Comparison of ENCODE assay signal across 27 mouse cellular contexts in genomic region chr19:30044630-30045029, GRCm38 (mm10). TPM values are rescaled to one million over a fixed set of nuclear protein-coding genes. Genes with fewer than 3 reads are reported as not detected.
DNase-seq lines count a peak whose midpoint lies in the region; ATAC-seq and TF ChIP-seq lines count a peak whose summit lies in the region.
"Had no signal": no experiment of that assay in that cellular context is flagged by ENCODE, and none has a peak within 500 bp of the region (broad histone marks: within the 10 kb centered on the region; RNA-seq: fewer than 3 reads in every experiment).

No protein-coding gene starts in this region.

- no peak for ATAC-seq in forebrain, postnatal 0 days
- ATAC-seq in forebrain, embryonic 16.5 days, result no peak
- no peak for ATAC-seq in midbrain, postnatal 0 days (ENCODE audit: low FRiP score)
- no peak for ATAC-seq in midbrain, embryonic 11.5 days (ENCODE audit: low FRiP score)
- no peak for ATAC-seq in stomach, postnatal 0 days (ENCODE audit: low FRiP score, low TSS enrichment)
- ATAC-seq: forebrain, embryonic 13.5 days had no signal

- H3K9me3 ChIP-seq in forebrain, postnatal 0 days (ENCODE audit: low read length), result no peaks in the 10 kb centered on the region
- no peaks in the 10 kb centered on the region for H3K9me3 ChIP-seq in forebrain, embryonic 16.5 days (ENCODE audit: control insufficient read depth, low read length)
- H3K9me3 ChIP-seq in midbrain, postnatal 0 days (ENCODE audit: low read length), result no peaks in the 10 kb centered on the region
- H3K9me3 ChIP-seq in midbrain, embryonic 11.5 days (ENCODE audit: control insufficient read depth, low read length), result no peaks in the 10 kb centered on the region
- no peaks in the 10 kb centered on the region for H3K9me3 ChIP-seq in stomach, postnatal 0 days (ENCODE audit: control insufficient read depth, low read length)
- H3K9me3 ChIP-seq: heart, embryonic 10.5 days; hindbrain, embryonic 13.5 days; kidney, embryonic 15.5 days; limb, embryonic 15.5 days had no signal

- intact Hi-C loops in left cerebral cortex, adult 2 months (cut with DNase I), result no loop called here
- intact Hi-C loops in left cerebral cortex, postnatal 25 days (cut with DNase I), result no loop called here

- H3K4me1 ChIP-seq in forebrain, postnatal 0 days (ENCODE audit: insufficient read depth), result no peaks in the 10 kb centered on the region
- no peaks in the 10 kb centered on the region; the same call in 1 of the 2 replicates for H3K4me1 ChIP-seq in forebrain, embryonic 16.5 days (replicated peaks; ENCODE audit: control insufficient read depth, insufficient read depth, low read length)
- no peaks in the 10 kb centered on the region for H3K4me1 ChIP-seq in midbrain, postnatal 0 days (ENCODE audit: insufficient read depth, low read length)
- no peaks in the 10 kb centered on the region for H3K4me1 ChIP-seq in midbrain, embryonic 11.5 days (ENCODE audit: control insufficient read depth, insufficient read depth, low read length)
- no peaks in the 10 kb centered on the region for H3K4me1 ChIP-seq in stomach, postnatal 0 days (replicated peaks; ENCODE audit: control insufficient read depth, insufficient read depth)
- peaks cover 2% of the 10 kb centered on the region; the same call in 1 of the 2 replicates for H3K4me1 ChIP-seq in cerebellum, adult 2 months (ENCODE audit: control insufficient read depth, insufficient read depth, low read length)
- H3K4me1 ChIP-seq: embryonic facial prominence, embryonic 10.5 days; forebrain, embryonic 13.5 days; heart, embryonic 10.5 days; hindbrain, embryonic 13.5 days; limb, embryonic 15.5 days had no signal

- no peak for TF ChIP-seq EP300 in stomach, postnatal 0 days (optimal IDR thresholded peaks at IDR 0.05)

- DNase-seq in forebrain, postnatal 0 days, result no peak
- no peak for DNase-seq in left cerebral cortex, adult 2 months (ENCODE audit: extremely low spot score in 1 of 2, low spot score in 2 of 2)
- no peak for DNase-seq in left cerebral cortex, postnatal 25 days (ENCODE audit: low spot score in 2 of 2)
- no peak for DNase-seq in midbrain, postnatal 0 days (ENCODE audit: low spot score)
- no peak for DNase-seq in midbrain, embryonic 11.5 days (ENCODE audit: low spot score, missing footprints)
- DNase-seq in stomach, postnatal 0 days (ENCODE audit: low spot score), result no peak
- DNase-seq in cerebellum, adult 2 months, result no peak
- DNase-seq: cerebellum, adult 9-10 months; gastrocnemius, postnatal 25 days; heart, postnatal 14 days; lung, postnatal 10 days; right cerebral cortex, postnatal 25 days had no signal

- H3K4me3 ChIP-seq in forebrain, postnatal 0 days (ENCODE audit: low read depth, low read length), result no peak overlapping the region
- H3K4me3 ChIP-seq in forebrain, embryonic 16.5 days (replicated peaks; ENCODE audit: low read length), result no peak overlapping the region
- no peak overlapping the region for H3K4me3 ChIP-seq in left cerebral cortex, adult 2 months
- H3K4me3 ChIP-seq in midbrain, postnatal 0 days (ENCODE audit: low read depth, low read length), result no peak overlapping the region
- H3K4me3 ChIP-seq in midbrain, embryonic 11.5 days (ENCODE audit: low read depth, low read length), result no peak overlapping the region
- no peak overlapping the region for H3K4me3 ChIP-seq in stomach, postnatal 0 days (ENCODE audit: low read depth, low read length)
- H3K4me3 ChIP-seq in cerebellum, adult 2 months (replicated peaks; ENCODE audit: insufficient read depth, low read depth, low read length), result no peak overlapping the region
- H3K4me3 ChIP-seq: embryonic facial prominence, embryonic 10.5 days; erythroblast, embryonic 14.5 days; forebrain, embryonic 13.5 days; heart, embryonic 10.5 days; hindbrain, embryonic 13.5 days; kidney, embryonic 15.5 days; limb, embryonic 15.5 days had no signal

- H3K27ac ChIP-seq in forebrain, postnatal 0 days (ENCODE audit: low read depth, low read length), result no peak overlapping the region
- no peak overlapping the region for H3K27ac ChIP-seq in forebrain, embryonic 16.5 days (ENCODE audit: low read length)
- H3K27ac ChIP-seq in left cerebral cortex, adult 2 months, result no peak overlapping the region
- no peak overlapping the region for H3K27ac ChIP-seq in midbrain, postnatal 0 days (ENCODE audit: low read depth, low read length)
- no peak overlapping the region for H3K27ac ChIP-seq in midbrain, embryonic 11.5 days (ENCODE audit: low read depth, low read length)
- no peak overlapping the region for H3K27ac ChIP-seq in stomach, postnatal 0 days (replicated peaks)
- H3K27ac ChIP-seq in cerebellum, adult 2 months (ENCODE audit: insufficient read depth, low read length), result no peak overlapping the region
- H3K27ac ChIP-seq: embryonic facial prominence, embryonic 10.5 days; forebrain, embryonic 13.5 days; heart, embryonic 10.5 days; hindbrain, embryonic 13.5 days; kidney, embryonic 15.5 days; limb, embryonic 15.5 days had no signal

- peak; percentile 40 for TF ChIP-seq CTCF in forebrain, postnatal 0 days (IDR thresholded peaks at IDR 0.05; ENCODE audit: low read depth)
- peak; percentile 7 for TF ChIP-seq CTCF in left cerebral cortex, adult 2 months (IDR thresholded peaks at IDR 0.05)
- TF ChIP-seq CTCF in midbrain, postnatal 0 days (IDR thresholded peaks at IDR 0.05), result peak; percentile 39
- peak; percentile 30 for TF ChIP-seq CTCF in stomach, postnatal 0 days (IDR thresholded peaks at IDR 0.05; ENCODE audit: low read depth)
- TF ChIP-seq CTCF in cerebellum, adult 2 months (IDR thresholded peaks at IDR 0.05; ENCODE audit: borderline replicate concordance, insufficient read depth, low read depth, low read length), result no peak

- 96% methylated on average over 1 of the region's 1 CpGs for WGBS in forebrain, postnatal 0 days
- WGBS in forebrain, embryonic 16.5 days, result 100% methylated on average over 1 of the region's 1 CpGs
- WGBS in midbrain, postnatal 0 days, result 100% methylated on average over 1 of the region's 1 CpGs
- WGBS in midbrain, embryonic 11.5 days, result 92% methylated on average over 1 of the region's 1 CpGs
- 98% methylated on average over 1 of the region's 1 CpGs for WGBS in stomach, postnatal 0 days
- 100% methylated on average over 1 of the region's 1 CpGs for WGBS in cerebellum, adult 2 months

- no peaks in the 10 kb centered on the region for H3K27me3 ChIP-seq in forebrain, postnatal 0 days (ENCODE audit: insufficient read depth, low read length)
- H3K27me3 ChIP-seq in forebrain, embryonic 16.5 days (replicated peaks; ENCODE audit: control insufficient read depth, insufficient read depth, low read length), result no peaks in the 10 kb centered on the region
- no peaks in the 10 kb centered on the region for H3K27me3 ChIP-seq in midbrain, postnatal 0 days (ENCODE audit: insufficient read depth, low read length)
- no peaks in the 10 kb centered on the region for H3K27me3 ChIP-seq in midbrain, embryonic 11.5 days (ENCODE audit: control insufficient read depth, insufficient read depth, low read length)
- no peaks in the 10 kb centered on the region for H3K27me3 ChIP-seq in stomach, postnatal 0 days (ENCODE audit: control insufficient read depth, insufficient read depth, low read length)
- no peaks in the 10 kb centered on the region for H3K27me3 ChIP-seq in cerebellum, adult 2 months (ENCODE audit: control insufficient read depth, insufficient read depth, low read length)
- H3K27me3 ChIP-seq: forebrain, embryonic 13.5 days; hindbrain, embryonic 13.5 days; kidney, embryonic 15.5 days; limb, embryonic 15.5 days had no signal

- H3K9ac ChIP-seq in forebrain, postnatal 0 days, result no peak overlapping the region
- H3K9ac ChIP-seq in forebrain, embryonic 16.5 days (replicated peaks; ENCODE audit: low read depth, low read length), result no peak overlapping the region
- no peak overlapping the region for H3K9ac ChIP-seq in midbrain, postnatal 0 days (replicated peaks; ENCODE audit: low read length, poor library complexity, severe bottlenecking)
- H3K9ac ChIP-seq in midbrain, embryonic 11.5 days (ENCODE audit: low read length), result no peak overlapping the region
- no peak overlapping the region for H3K9ac ChIP-seq in stomach, postnatal 0 days (ENCODE audit: low read length)
- H3K9ac ChIP-seq: forebrain, embryonic 13.5 days; hindbrain, embryonic 13.5 days; kidney, embryonic 15.5 days; limb, embryonic 15.5 days had no signal

- TF ChIP-seq POLR2A in cerebellum, adult 2 months (IDR thresholded peaks at IDR 0.05; ENCODE audit: borderline replicate concordance, insufficient read depth, low read length), result no peak

- H3K4me2 ChIP-seq in forebrain, postnatal 0 days (ENCODE audit: low read depth), result no peak overlapping the region
- H3K4me2 ChIP-seq in forebrain, embryonic 16.5 days (ENCODE audit: low read length), result no peak overlapping the region
- H3K4me2 ChIP-seq in midbrain, postnatal 0 days (ENCODE audit: low read depth, low read length, poor library complexity, severe bottlenecking), result no peak overlapping the region
- H3K4me2 ChIP-seq in midbrain, embryonic 11.5 days, result no peak overlapping the region
- H3K4me2 ChIP-seq in stomach, postnatal 0 days (replicated peaks; ENCODE audit: low read depth), result no peak overlapping the region
- H3K4me2 ChIP-seq: forebrain, embryonic 13.5 days; hindbrain, embryonic 13.5 days; kidney, embryonic 15.5 days; limb, embryonic 15.5 days had no signal

- peaks cover 10% of the 10 kb centered on the region; the same call in 1 of the 2 replicates for H3K36me3 ChIP-seq in forebrain, postnatal 0 days (ENCODE audit: insufficient read depth)
- H3K36me3 ChIP-seq in forebrain, embryonic 16.5 days (ENCODE audit: control insufficient read depth, insufficient read depth), result peaks cover 4% of the 10 kb centered on the region; the same call in 1 of the 2 replicates
- peaks cover 3% of the 10 kb centered on the region; the same call in 1 of the 2 replicates for H3K36me3 ChIP-seq in midbrain, postnatal 0 days (ENCODE audit: insufficient read depth, low read length)
- H3K36me3 ChIP-seq in midbrain, embryonic 11.5 days (ENCODE audit: control insufficient read depth, insufficient read depth, low read length), result peaks cover 10% of the 10 kb centered on the region; the same call in 1 of the 2 replicates
- no peaks in the 10 kb centered on the region for H3K36me3 ChIP-seq in stomach, postnatal 0 days (ENCODE audit: control insufficient read depth, insufficient read depth, low read length)

RNA-seq across cellular contexts. Expression of gene Uhrf2, which starts 14.3 kb away (rescaled TPM):
- total RNA-seq in forebrain, postnatal 0 days (2014; rRNA removed), result 77.8 and 79.0 TPM in 2 replicates
- 22.6 and 28.1 TPM in 2 replicates for polyA plus RNA-seq in forebrain, postnatal 0 days (2015; fragmentation: Nextera tagmentation; extraction: Ambion mirVana)
- polyA plus RNA-seq in forebrain, embryonic 16.5 days (2015; fragmentation: Nextera tagmentation; extraction: Ambion mirVana), result 73.3 and 74.2 TPM in 2 replicates
- total RNA-seq in left cerebral cortex, adult 2 months (2021), result 10 to 100 TPM; 50.1 to 58.7 TPM
- 10 to 100 TPM; 52.0 to 57.4 TPM for total RNA-seq in left cerebral cortex, postnatal 25 days (2021)
- 74.4 and 77.7 TPM in 2 replicates for total RNA-seq in midbrain, postnatal 0 days (2014; rRNA removed)
- 24.0 and 29.7 TPM in 2 replicates for polyA plus RNA-seq in midbrain, postnatal 0 days (2015; fragmentation: Nextera tagmentation; extraction: Ambion mirVana)
- 80.3 and 85.2 TPM in 2 replicates for polyA plus RNA-seq in midbrain, embryonic 11.5 days (2014; fragmentation: Nextera tagmentation; extraction: Ambion mirVana)
- 23.4 and 26.5 TPM in 2 replicates for polyA plus RNA-seq in stomach, postnatal 0 days (2015; fragmentation: Nextera tagmentation; extraction: Ambion mirVana)
- 61.8 and 62.1 TPM in 2 replicates for polyA plus RNA-seq in cerebellum, adult 2 months (2012; rRNA removed)

RNA-seq across cellular contexts. Expression of gene Trpd52l3, which starts 41.0 kb away (rescaled TPM):
- total RNA-seq in forebrain, postnatal 0 days (2014; rRNA removed), result not detected in 2 replicates
- not detected in 2 replicates for polyA plus RNA-seq in forebrain, postnatal 0 days (2015; fragmentation: Nextera tagmentation; extraction: Ambion mirVana)
- not detected in 2 replicates for polyA plus RNA-seq in forebrain, embryonic 16.5 days (2015; fragmentation: Nextera tagmentation; extraction: Ambion mirVana)
- not detected for total RNA-seq in left cerebral cortex, adult 2 months (2021)
- total RNA-seq in left cerebral cortex, postnatal 25 days (2021), result not detected
- total RNA-seq in midbrain, postnatal 0 days (2014; rRNA removed), result not detected in 2 replicates
- not detected in 2 replicates for polyA plus RNA-seq in midbrain, postnatal 0 days (2015; fragmentation: Nextera tagmentation; extraction: Ambion mirVana)
- not detected in 2 replicates for polyA plus RNA-seq in midbrain, embryonic 11.5 days (2014; fragmentation: Nextera tagmentation; extraction: Ambion mirVana)
- polyA plus RNA-seq in stomach, postnatal 0 days (2015; fragmentation: Nextera tagmentation; extraction: Ambion mirVana), result not detected in 2 replicates
- polyA plus RNA-seq in cerebellum, adult 2 months (2012; rRNA removed), result not detected in 2 replicates
- total RNA-seq: adrenal gland, adult 18-20 months; common myeloid progenitor, adult 5-6 weeks; gastrocnemius, postnatal 25 days; heart, postnatal 14 days; layer of hippocampus, postnatal 25 days; left cerebral cortex, postnatal 36 days had no signal
- polyA plus RNA-seq: embryonic facial prominence, embryonic 10.5 days; erythroblast, embryonic 14.5 days; forebrain, embryonic 13.5 days; heart, embryonic 10.5 days; hindbrain, embryonic 13.5 days; intestine, embryonic 14.5 days; kidney, embryonic 15.5 days; large intestine, adult 2 months; limb, embryonic 15.5 days; stomach, embryonic 16.5 days had no signal
